Mouse (Mus musculus) embryonic facial prominence, embryonic 14.5 days (tissue): ENCODE measurements around the gene Fsd1. TPM values are rescaled to one million over a fixed set of nuclear protein-coding genes. Genes with fewer than 3 reads are reported as not detected.

Source experiments
- ATAC-seq: fragments of 200-750 bp; cut with Nextera tagmentation; 2 replicates; pipeline ENCODE4 v1.8.0; 2017; ENCODE audit warnings: low read depth, moderate number of reproducible peaks, moderate TSS enrichment
- DNase-seq: peaks from one replicate; pipeline ENCODE4 v3.0.0-alpha.2; 2015; ENCODE audit warnings: low spot score
- H3K27ac ChIP-seq: fragments of 300-500 bp; sonication (generic); replicated peaks from 2 replicates; pipeline ENCODE4 v1.5.1; 2014; ENCODE audit warnings: low read depth, mild to moderate bottlenecking, low read length, moderate library complexity
- H3K27me3 ChIP-seq: fragments of 300-500 bp; sonication (generic); replicated peaks from 2 replicates; pipeline ENCODE4 v1.6.1; 2014; ENCODE audit warnings: low read length; ENCODE audit not compliant: control insufficient read depth, insufficient read depth
- H3K36me3 ChIP-seq: fragments of 300-500 bp; sonication (generic); 2 replicates; pipeline ENCODE4 v1.6.1; 2014; ENCODE audit warnings: low read length, mixed read lengths; ENCODE audit not compliant: control insufficient read depth, insufficient read depth
- H3K4me1 ChIP-seq: fragments of 300-500 bp; sonication (generic); 2 replicates; pipeline ENCODE4 v1.6.1; 2014; ENCODE audit warnings: antibody characterized with exemption, low read length; ENCODE audit not compliant: control insufficient read depth, insufficient read depth
- H3K4me2 ChIP-seq: fragments of 300-500 bp; sonication (generic); 2 replicates; pipeline ENCODE4 v1.6.1; 2014; ENCODE audit warnings: low read depth, mild to moderate bottlenecking, low read length, moderate library complexity, mixed read lengths
- H3K4me3 ChIP-seq: fragments of 300-500 bp; sonication (generic); 2 replicates; pipeline ENCODE4 v1.5.1; 2014; ENCODE audit warnings: low read depth, mild to moderate bottlenecking, low read length
- H3K9ac ChIP-seq: fragments of 300-500 bp; sonication (generic); 2 replicates; pipeline ENCODE4 v1.6.1; 2014; ENCODE audit warnings: low read depth, mild to moderate bottlenecking, low read length, moderate library complexity, mixed read lengths
- H3K9me3 ChIP-seq: fragments of 300-500 bp; sonication (generic); 2 replicates; pipeline ENCODE4 v1.6.1; 2016; ENCODE audit warnings: low read length; ENCODE audit not compliant: control insufficient read depth
- WGBS: fragments of 180-500 bp; shearing (Covaris S2); extraction: QIAGEN DNeasy Blood & Tissue Kit; methylation state at CpG from one replicate; pipeline ENCODE4 v1.1.7; 2014; 5-methylcytosine and 5-hydroxymethylcytosine counted together
- polyA plus RNA-seq: library from polyadenylated mRNA; unstranded; fragments of >200 nt; fragmentation: Nextera tagmentation; extraction: Ambion mirVana; gene quantifications from 2 replicates; pipeline ENCODE4 v1.2.1, GENCODE M21; 2014

Gene Fsd1
- polyA plus RNA-seq, 1 experiment from 2014 or later, result 13.0 TPM

GRCm38 (mm10) chr17:55968210-55968609 is 18.1 kb upstream of the Fsd1 start:
- ATAC-seq, result no peak
- Histone ChIP-seq H3K27ac (no peak overlapping the region), H3K27me3 (peaks cover 10% of the 10 kb centered on the region; the same call in 1 of the 2 replicates), H3K4me1 (peaks cover 12% of the 10 kb centered on the region), H3K9ac (no peak overlapping the region), H3K9me3 (no peaks in the 10 kb centered on the region), H3K36me3 (peaks cover 45% of the 10 kb centered on the region), H3K4me3 (no peak overlapping the region), H3K4me2 (no peak overlapping the region)
- WGBS, result 47% methylated on average over 7 of the region's 7 CpGs
- DNase-seq, result no peak

- Histone ChIP-seq H3K27me3 (peaks cover 10% of the 10 kb centered on the region; the same call in 1 of the 2 replicates), H3K9ac (peak overlapping the region; percentile 76; the same call in 1 of the 2 replicates), H3K4me3 (peak overlapping the region; percentile 50), H3K4me2 (peak overlapping the region; percentile 74), H3K4me1 (peaks cover 12% of the 10 kb centered on the region), H3K27ac (no peak overlapping the region), H3K36me3 (peaks cover 41% of the 10 kb centered on the region), H3K9me3 (no peaks in the 10 kb centered on the region)
- 39% methylated on average over 12 of the region's 14 CpGs for WGBS
- DNase-seq (peak; percentile 42), ATAC-seq (0 out of 2 replicates have a peak, but pooled peaks have one; percentile 2)
These were observed 16.7 kb upstream of the Fsd1 start for GRCm38 (mm10) chr17:55969560-55969959.

DNA sequence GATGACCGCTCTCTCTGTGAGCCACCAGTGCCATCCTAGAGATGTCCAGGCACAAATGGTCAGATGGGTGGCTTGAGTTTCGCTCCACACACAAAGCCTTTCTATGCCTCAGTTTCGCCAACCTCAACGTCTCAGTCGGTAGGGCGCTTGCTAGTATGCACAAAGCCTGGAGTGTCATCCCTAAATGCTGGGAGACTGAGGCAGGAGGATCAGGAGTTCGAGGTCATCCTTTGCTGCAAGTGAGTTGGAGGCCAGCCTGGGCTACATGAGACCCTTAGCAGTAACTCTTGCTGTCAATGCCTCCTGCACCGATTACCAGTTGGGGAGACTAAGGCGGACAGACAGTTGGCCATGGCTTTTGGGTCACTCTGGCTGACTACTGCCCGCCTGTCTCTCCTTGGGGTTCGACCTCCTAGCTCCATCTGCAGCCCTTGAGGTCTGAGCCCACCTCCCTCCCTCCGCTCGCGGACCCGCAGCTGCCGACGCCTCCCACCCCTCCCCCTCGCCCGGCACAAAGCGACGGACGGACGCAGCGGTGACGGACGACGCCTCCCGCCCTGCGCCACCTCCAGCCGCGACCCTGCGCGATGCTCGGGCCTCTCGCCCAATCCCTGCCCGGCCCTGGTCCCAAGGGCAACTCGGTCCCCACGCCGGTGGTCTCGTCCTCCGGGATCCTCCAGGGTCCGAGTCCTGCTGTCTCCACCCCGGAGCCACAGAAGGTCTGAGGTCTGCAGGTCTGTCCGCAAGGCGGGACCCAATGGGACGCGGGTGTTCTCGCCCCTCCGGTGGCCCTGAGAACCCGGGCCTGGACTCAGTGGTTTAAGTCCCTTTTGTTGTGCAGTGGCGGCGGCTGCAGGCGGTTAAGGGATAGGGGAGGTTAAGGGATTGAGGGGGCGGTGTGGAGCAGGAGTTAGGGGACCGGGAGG is 16.1 kb upstream of the Fsd1 start, which contains the start of gene Shd:
Shd (plus strand) TSS at position 502 of the 926 bp plus-strand sequence.
- H3K27me3 ChIP-seq, result peaks cover 10% of the 10 kb centered on the region; the same call in 1 of the 2 replicates
- no peaks in the 10 kb centered on the region for H3K9me3 ChIP-seq
- peak within 1 kb of the TSS; percentile 76 for H3K9ac ChIP-seq
- peak; percentile 64 for ATAC-seq
- H3K27ac ChIP-seq, result no peak within 1 kb of the TSS
- H3K4me1 ChIP-seq, result peaks cover 12% of the 10 kb centered on the region
- WGBS, result 16% methylated on average over 29 of the region's 55 CpGs
- H3K36me3 ChIP-seq, result peaks cover 34% of the 10 kb centered on the region
- H3K4me2 ChIP-seq, result peak within 1 kb of the TSS; percentile 74
- peak; percentile 39 for DNase-seq
- peak within 1 kb of the TSS; percentile 50 for H3K4me3 ChIP-seq

DNA sequence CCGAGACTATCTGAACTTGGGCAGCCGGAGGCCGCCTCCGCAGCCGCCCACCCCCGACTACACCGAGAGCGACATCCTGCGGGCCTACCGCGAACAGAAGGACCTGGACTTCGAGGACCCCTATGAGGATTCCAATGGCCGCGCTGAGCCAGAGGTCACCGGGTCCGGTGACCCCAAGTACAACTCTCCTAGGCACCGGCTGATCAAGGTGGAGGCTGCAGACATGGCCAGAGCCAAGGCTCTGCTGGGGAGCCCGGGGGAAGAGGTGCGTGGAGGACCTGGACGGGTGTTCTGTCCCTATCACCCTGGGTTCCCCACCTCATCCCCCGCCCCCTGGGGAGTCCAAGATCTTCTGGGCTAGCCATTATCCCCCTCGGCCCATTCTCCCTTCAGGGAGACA is 14.9 kb upstream of the Fsd1 start:
- Histone ChIP-seq H3K27me3 (peaks cover 10% of the 10 kb centered on the region; the same call in 1 of the 2 replicates), H3K9ac (peak overlapping the region; percentile 76; the same call in 1 of the 2 replicates), H3K4me2 (peak overlapping the region; percentile 74), H3K9me3 (no peaks in the 10 kb centered on the region), H3K4me1 (peaks cover 12% of the 10 kb centered on the region), H3K27ac (no peak overlapping the region), H3K4me3 (peak overlapping the region; percentile 50), H3K36me3 (peaks cover 23% of the 10 kb centered on the region)
- WGBS, result 19% methylated on average over 19 of the region's 22 CpGs
- ATAC-seq, result no peak
- DNase-seq, result no peak

GRCm38 (mm10) chr17:55976255-55976862 is 9.9 kb upstream of the Fsd1 start:
- WGBS, result 17% methylated on average over 13 of the region's 13 CpGs
- DNase-seq (peak; percentile 81), ATAC-seq (peak; percentile 70)
- H3K9ac ChIP-seq, result no peak overlapping the region
- 0 out of 2 replicates have a peak, but pooled peaks cover 2% of the 10 kb centered on the region for H3K27me3 ChIP-seq
- no peaks in the 10 kb centered on the region for H3K4me1 ChIP-seq
- peaks cover 5% of the 10 kb centered on the region; the same call in 1 of the 2 replicates for H3K36me3 ChIP-seq
- H3K4me2 ChIP-seq, result no peak overlapping the region
- H3K27ac ChIP-seq, result no peak overlapping the region
- H3K4me3 ChIP-seq, result no peak overlapping the region
- H3K9me3 ChIP-seq, result no peaks in the 10 kb centered on the region

GRCm38 (mm10) chr17:55977301-55977700 is 9.0 kb upstream of the Fsd1 start:
- no peak overlapping the region for H3K4me2 ChIP-seq
- DNase-seq, result no peak
- ATAC-seq, result no peak
- peaks cover 5% of the 10 kb centered on the region; the same call in 1 of the 2 replicates for H3K36me3 ChIP-seq
- WGBS, result 58% methylated on average over 3 of the region's 3 CpGs
- no peaks in the 10 kb centered on the region for H3K27me3 ChIP-seq
- no peaks in the 10 kb centered on the region for H3K4me1 ChIP-seq
- no peaks in the 10 kb centered on the region for H3K9me3 ChIP-seq
- H3K27ac ChIP-seq, result no peak overlapping the region
- no peak overlapping the region for H3K9ac ChIP-seq
- no peak overlapping the region for H3K4me3 ChIP-seq

DNA sequence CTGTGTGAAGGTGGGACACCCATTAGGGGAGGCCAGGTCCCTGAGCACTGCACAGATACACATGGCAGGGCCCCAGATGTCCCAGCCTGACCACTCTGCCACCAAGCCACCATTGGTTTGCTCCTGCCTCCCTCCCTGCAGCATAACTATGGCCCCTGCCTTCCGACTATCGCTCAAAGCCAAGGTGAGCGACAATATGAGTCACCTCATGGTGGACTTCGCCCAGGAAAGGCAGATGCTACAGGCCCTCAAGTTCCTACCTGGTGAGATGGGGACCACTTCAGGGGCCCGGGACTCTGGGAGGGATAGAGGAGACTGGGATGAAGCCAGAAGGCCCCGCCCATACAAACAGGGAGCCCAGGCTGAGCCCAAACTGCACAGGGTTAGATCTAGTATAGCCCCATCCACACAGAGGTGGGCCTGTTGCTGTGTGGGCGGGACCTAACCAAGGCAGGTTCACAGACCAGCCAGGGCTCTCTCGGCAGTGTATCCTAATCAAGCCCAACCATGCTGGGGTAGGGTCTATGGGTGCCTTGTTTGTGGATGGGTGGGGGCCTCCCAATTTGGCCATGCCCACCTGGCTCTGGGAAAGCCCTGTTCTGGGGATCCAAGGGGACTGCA is 4.1 kb downstream of the Fsd1 start:
- no peaks in the 10 kb centered on the region for H3K4me1 ChIP-seq
- no peaks in the 10 kb centered on the region for H3K9me3 ChIP-seq
- H3K27me3 ChIP-seq, result no peaks in the 10 kb centered on the region
- H3K4me2 ChIP-seq, result no peak overlapping the region
- no peak for DNase-seq
- no peak overlapping the region for H3K4me3 ChIP-seq
- 0 out of 2 replicates have a peak, but pooled peaks cover 6% of the 10 kb centered on the region for H3K36me3 ChIP-seq
- no peak for ATAC-seq
- 76% methylated on average over 7 of the region's 8 CpGs for WGBS
- no peak overlapping the region for H3K9ac ChIP-seq
- no peak overlapping the region for H3K27ac ChIP-seq

- DNase-seq (no peak), ATAC-seq (no peak)
- H3K4me3 ChIP-seq, result no peak overlapping the region
- H3K9me3 ChIP-seq, result no peaks in the 10 kb centered on the region
- 88% methylated on average over 15 of the region's 15 CpGs for WGBS
- 0 out of 2 replicates have a peak, but pooled peaks cover 14% of the 10 kb centered on the region for H3K36me3 ChIP-seq
- no peak overlapping the region for H3K9ac ChIP-seq
- no peak overlapping the region for H3K27ac ChIP-seq
- 0 out of 2 replicates have a peak, but pooled peaks cover 2% of the 10 kb centered on the region for H3K4me1 ChIP-seq
- no peak overlapping the region for H3K4me2 ChIP-seq
- no peaks in the 10 kb centered on the region; the same call in 1 of the 2 replicates for H3K27me3 ChIP-seq
These were observed 9.7 kb downstream of the Fsd1 start for GRCm38 (mm10) chr17:55996007-55996406.
